Mouse (Mus musculus): ENCODE measurements around the gene Rnf5. TPM values are rescaled to one million over a fixed set of nuclear protein-coding genes. Genes with fewer than 3 reads are reported as not detected.

Rnf5 gene
- polyA plus RNA-seq, 1 experiment: 67.6 TPM

DNA sequence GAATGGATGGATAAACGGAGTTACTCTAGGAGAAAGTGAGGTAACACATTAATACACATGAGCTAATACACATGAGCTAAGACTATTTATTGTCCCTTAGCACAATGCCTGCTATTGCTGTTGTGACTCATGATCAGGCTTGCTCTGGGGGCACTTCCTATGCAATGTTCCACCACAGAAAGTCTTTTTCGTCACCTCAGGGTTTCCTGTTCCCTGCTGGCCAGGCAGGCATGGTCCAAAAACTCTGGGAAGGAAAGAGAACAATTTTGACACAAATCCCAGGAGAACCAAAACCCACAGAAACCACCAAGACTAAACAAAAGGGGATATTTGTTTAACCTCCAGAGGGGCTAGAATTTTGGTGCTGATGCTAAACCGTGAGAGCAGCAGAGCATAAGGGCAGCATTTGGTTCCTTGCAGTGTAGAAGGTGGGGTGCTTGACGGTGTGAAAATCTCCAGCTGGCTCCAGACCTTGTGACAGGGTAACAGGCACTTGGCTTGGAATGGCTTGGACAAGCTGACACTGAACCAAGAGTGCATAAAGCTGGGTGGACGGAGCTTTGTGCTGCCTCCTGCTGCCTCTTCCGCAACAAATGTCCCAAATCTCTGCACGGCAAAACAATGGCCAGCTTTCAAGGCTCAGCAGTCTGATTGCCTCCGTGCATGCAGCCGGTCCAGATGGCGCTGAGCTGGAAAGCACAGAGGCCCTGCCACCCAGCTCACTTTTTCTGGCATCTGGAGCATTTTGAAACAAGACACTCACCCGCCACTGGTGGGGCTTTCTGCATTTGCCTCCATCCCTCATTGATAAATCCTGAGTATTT, 37.5 kb upstream of the Rnf5 start:
- no peak for TF ChIP-seq GATA1 (IDR thresholded peaks at IDR 0.05; ENCODE audit: low read length)

DNA sequence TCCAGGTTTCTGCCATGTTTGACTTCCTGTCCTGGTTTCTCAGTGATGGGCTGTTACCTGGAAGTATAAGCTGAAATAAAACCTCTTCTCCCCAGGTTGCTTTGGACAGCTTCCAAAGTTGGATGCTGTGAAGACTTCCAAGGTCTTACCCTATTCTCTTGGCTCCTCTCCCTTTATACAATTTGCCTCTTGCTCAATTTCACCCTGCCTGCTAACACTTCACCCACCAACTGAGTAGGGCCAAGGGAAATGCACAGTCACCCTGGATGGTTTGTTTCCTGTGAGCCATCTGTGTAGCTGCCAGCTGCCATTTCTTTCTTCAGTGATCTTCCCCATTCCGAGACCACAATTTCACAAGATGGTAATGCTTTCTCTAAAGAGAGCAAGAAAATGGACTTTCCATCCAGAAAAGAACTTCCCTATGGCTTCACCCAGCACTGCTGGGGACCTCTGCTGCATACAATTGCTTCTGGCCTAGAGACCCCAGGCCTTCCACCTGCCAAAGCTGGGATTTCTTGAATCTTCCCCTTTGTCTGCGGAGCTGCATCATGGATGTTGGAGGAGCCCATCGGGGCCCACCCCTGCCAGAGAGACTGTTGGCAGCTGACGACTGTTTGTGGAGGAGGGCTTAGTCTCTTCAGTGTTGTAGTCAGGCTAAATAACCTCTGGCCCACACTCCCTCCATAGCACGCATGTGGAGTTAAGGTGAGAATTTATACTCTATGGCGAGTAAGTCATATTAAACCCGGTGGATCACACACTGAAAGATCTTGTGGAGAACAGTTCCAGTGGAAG, 36.2 kb upstream of the Rnf5 start:
- TF ChIP-seq GATA1 (IDR thresholded peaks at IDR 0.05; ENCODE audit: low read length): no peak

DNA sequence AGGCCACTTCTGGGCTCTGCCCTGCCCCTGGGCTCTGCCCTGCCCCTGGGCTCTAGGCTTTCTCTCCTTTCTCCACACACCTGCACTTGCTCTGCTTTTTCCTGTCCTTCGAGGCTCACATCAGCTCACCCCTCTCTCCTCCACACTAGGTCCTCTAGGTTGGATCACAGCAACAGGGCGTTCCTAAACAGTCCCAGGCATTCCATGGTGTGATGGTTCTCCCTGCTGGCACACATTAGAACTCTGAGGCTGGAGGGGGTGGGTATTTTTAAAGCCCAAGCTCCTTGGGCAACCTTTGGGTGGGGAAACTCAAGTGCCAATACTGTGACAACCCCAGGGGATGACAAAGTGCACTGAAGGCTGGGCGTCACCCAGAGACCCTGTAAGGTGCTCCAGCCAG, 34.0 kb upstream of the Rnf5 start:
- TF ChIP-seq GATA1 (IDR thresholded peaks at IDR 0.05; ENCODE audit: low read length): no peak

DNA sequence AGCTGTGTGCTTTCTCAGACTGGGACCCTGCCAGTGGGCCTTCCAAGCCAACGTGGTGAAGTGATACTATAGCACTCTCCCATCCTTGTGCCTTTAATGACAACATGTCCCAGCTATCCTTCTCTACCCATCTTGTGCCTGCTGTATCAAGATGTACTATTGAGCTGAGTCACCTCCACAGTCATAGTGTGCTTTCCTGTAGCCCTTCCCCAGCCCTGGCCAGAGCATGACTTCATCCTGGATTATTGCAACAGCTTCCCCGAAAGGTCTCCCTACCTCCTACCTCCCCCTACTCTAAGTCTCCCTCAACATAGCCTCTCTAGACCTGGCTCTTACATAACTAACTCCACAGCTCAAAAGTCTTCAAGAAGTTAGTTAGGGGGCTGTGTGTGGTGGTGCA, 32.2 kb upstream of the Rnf5 start:
- no peak for TF ChIP-seq GATA1 (IDR thresholded peaks at IDR 0.05; ENCODE audit: low read length)

DNA sequence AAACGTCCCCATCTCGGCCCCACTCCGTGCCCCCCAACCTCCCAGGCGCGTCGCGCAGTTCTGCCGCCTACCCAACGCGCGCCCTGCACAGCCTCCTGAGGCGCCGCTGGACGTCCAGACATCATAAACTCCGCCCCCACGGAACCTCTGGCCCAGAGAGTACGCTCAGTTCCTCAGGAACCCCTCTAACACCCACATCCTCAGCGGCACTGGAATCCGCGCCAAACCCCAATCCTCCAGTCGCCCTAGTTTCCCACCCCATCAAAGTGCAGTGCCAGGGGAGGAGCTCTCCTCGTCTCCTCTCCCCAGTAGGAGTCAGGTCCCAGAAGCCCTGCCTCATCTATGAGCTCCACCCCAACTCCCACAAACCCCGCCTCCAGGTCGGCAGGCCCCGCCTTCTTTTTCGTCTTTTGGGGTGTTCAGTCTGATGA, 28.8 kb upstream of the Rnf5 start:
- no peak for TF ChIP-seq GATA1 (IDR thresholded peaks at IDR 0.05; ENCODE audit: low read length)

DNA sequence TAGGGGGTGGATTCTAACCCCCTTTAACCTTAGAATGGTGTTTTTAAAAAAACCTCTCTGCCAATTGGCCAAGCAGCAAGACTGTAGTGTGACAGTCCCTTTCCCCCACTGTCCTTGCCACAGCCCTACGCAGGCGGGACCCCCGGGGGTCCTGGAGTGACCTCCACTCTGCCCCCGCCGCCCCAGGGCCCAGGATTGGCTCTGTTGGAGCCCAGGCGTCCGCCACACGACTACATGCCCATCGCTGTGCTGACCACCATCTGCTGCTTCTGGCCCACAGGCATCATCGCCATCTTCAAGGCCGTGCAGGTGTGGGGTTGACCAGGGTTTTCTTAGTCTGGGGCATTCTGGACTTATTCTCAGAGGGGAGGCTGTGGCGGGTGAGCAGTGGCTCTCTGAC, 28.2 kb upstream of the Rnf5 start:
- TF ChIP-seq GATA1 (IDR thresholded peaks at IDR 0.05; ENCODE audit: low read length): no peak

DNA sequence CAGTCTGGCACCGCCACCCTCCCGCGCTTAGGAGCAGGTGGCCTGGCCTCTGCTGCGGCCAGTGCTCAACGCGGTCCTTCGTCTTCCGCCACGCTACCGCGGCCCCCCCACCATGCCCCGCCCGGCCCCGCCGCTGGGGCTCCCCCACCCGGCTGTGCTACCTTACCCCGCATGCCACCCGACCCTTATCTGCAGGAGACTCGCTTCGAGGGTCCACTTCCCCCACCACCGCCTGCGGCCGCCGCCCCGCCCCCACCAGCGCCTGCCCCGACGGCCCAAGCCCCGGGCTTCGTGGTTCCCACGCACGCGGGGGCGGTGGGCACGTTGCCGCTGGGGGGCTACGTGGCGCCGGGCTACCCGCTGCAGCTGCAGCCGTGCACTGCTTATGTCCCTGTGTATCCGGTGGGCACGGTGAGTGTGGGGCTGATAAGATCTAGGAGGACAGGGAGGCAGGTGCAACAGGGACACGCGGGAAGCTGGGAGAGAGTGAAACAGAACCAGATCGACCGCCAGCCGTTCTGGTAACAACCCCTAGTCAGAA, 27.3 kb upstream of the Rnf5 start:
- no peak for TF ChIP-seq GATA1 (IDR thresholded peaks at IDR 0.05; ENCODE audit: low read length)

- TF ChIP-seq GATA1 (IDR thresholded peaks at IDR 0.05; ENCODE audit: low read length): no peak
These were observed 26.5 kb upstream of the Rnf5 start for GRCm38 (mm10) chr17:34629796-34630603.

DNA sequence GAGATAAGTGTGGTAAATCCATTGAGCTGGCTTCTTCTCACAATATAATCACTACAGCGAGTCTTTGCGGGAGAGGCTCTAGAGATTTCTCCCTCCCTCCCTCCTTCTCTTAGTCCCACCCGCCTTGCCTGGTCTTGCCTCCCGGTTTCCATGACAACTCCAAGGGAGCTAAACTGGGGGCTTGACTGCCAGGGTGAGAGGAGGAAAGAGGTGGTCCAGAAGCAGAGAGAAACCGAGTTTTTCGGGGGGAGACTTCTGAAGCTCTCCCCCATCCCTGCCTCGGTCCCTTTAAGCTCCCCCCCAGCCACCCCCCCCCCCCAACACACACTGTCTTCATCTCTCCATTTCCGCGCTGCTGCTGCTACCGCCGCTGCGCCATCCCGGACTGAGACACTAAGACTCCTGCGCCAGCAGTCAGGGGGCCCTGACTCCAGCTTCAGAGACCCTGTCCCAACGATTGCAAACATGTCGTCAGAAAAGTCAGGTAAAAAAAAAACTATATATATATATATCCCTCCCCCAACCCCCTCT, 25.8 kb upstream of the Rnf5 start, which contains the start of gene Prrt1:
Gene Prrt1 (plus strand): TSS at position 313 of the 531 bp plus-strand sequence.
- TF ChIP-seq GATA1 (IDR thresholded peaks at IDR 0.05; ENCODE audit: low read length): no peak

GRCm38 (mm10) chr17:34628644-34628967, 25.1 kb upstream of the Rnf5 start:
- TF ChIP-seq GATA1 (IDR thresholded peaks at IDR 0.05; ENCODE audit: low read length): no peak

DNA sequence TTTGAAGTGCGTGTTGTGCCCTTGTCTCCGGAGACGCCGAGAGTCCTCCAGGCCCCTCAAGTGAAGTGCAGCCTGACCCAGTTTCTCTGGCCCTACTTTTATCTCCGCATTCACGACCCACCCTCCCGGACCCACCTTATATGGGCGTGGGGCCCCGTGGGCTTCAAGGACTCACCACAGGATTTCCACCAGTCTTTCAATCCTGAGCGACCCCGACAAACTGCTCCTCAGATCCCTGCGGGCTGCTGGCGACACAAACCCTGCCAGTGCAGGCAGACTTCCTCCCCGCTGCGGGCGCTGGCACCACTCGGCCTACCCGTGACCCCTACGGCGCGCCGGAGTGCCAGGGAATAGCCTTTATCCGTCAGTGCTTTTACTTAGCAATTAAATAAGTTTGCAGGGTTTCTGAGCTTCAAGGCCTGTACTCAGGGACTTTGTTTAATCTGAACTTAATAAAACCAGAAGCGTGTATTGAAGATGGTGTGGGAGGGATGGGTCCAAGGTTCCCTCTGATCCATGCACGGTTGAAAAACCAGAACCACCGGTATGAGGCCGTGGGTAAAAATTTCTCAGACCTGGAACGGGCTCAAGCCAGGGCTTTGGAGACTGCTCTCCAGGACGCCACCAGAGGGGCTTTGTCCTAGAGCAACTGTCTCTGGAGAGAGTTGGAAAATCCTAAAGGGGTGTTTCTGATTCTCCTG, 24.6 kb upstream of the Rnf5 start, which contains the start of gene Ppt2:
Gene Ppt2 (minus strand): TSS at position 568 of the 701 bp plus-strand sequence.
- TF ChIP-seq GATA1 (IDR thresholded peaks at IDR 0.05; ENCODE audit: low read length): no peak

DNA sequence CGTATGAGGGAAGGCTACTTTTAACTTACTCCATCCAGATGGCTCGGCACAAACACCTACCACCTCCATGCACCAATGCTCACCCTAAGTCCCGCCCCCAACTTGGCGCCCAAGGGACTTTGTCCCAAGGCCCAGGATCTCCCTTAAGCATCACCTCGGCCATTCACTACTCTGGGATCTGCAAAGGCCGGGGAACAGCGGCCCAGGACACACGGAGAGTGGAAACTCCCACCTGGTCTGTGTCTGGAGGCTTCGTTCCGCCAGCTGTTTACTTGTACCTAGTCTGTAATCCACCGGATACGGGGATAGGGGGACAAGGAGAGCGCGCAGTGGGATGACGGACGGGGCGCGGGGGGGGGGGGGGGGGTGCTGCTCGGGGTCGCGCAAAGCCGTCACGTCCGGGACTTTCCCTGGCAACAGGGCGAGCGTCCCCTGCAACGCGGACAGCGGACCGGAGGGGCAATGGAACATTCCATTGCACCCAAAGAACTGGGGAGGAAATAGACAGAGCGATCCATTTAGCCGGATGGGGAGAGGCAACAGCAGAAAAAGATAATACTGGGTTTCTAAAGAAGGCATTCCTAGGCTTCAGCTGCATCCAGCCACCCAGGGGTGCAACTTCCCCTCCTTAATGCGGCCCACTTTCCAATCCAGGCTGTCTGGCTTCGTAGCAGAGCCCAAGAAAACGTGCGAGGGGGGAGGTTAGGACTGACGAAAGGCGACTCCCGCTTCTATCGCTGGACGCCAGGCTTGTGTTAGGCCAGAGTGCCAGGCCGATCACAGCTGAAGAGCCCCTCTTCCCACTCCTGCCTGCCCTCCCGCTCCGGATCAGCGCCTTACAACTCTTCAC, 23.8 kb upstream of the Rnf5 start:
- TF ChIP-seq GATA1 (IDR thresholded peaks at IDR 0.05; ENCODE audit: low read length): no peak

GRCm38 (mm10) chr17:34626773-34627092, 23.2 kb upstream of the Rnf5 start:
- no peak for TF ChIP-seq GATA1 (IDR thresholded peaks at IDR 0.05; ENCODE audit: low read length)

Measured in G1E-ER4 (cell line).